Mouse (Mus musculus) stomach, embryonic 15.5 days (tissue): ENCODE data around the gene Ctnnb1. TPM values are rescaled to one million over a fixed set of nuclear protein-coding genes. Genes with fewer than 3 reads are reported as not detected.

Experiments used
- ATAC-seq: fragments of 200-750 bp; cut with Nextera tagmentation; 2 replicates; pipeline ENCODE4 v1.8.0; 2017; ENCODE audit warnings: low read depth, moderate number of reproducible peaks, moderate TSS enrichment; ENCODE audit not compliant: insufficient read depth, low FRiP score
- H3K27ac ChIP-seq: fragments of 300-500 bp; sonication (generic); 2 replicates; pipeline ENCODE4 v1.5.1; 2015; ENCODE audit warnings: mild to moderate bottlenecking, inconsistent platforms
- H3K27me3 ChIP-seq: fragments of 300-500 bp; sonication (generic); replicated peaks from 2 replicates; pipeline ENCODE4 v1.6.1; 2015; ENCODE audit warnings: inconsistent platforms
- H3K36me3 ChIP-seq: fragments of 300-500 bp; sonication (generic); 2 replicates; pipeline ENCODE4 v1.6.1; 2015; ENCODE audit warnings: inconsistent platforms
- H3K4me1 ChIP-seq: fragments of 300-500 bp; sonication (generic); 2 replicates; pipeline ENCODE4 v1.6.1; 2015; ENCODE audit warnings: inconsistent platforms
- H3K4me2 ChIP-seq: fragments of 300-500 bp; sonication (generic); 2 replicates; pipeline ENCODE4 v1.6.1; 2015; ENCODE audit warnings: mild to moderate bottlenecking, inconsistent platforms
- H3K4me3 ChIP-seq: fragments of 300-500 bp; sonication (generic); replicated peaks from 2 replicates; pipeline ENCODE4 v1.5.1; 2015; ENCODE audit warnings: inconsistent platforms
- H3K9ac ChIP-seq: fragments of 300-500 bp; sonication (generic); 2 replicates; pipeline ENCODE4 v1.6.1; 2015; ENCODE audit warnings: inconsistent platforms
- H3K9me3 ChIP-seq: fragments of 300-500 bp; sonication (generic); 2 replicates; pipeline ENCODE4 v1.6.1; 2016; ENCODE audit warnings: inconsistent platforms
- WGBS: fragments of 180-500 bp; shearing (Covaris S2); methylation state at CpG from one replicate; pipeline ENCODE4 v1.1.7; 2015; 5-methylcytosine and 5-hydroxymethylcytosine counted together
- microRNA-seq: library from miRNA; unstranded; fragments of <30 nt; microRNA quantifications from one replicate; pipeline ENCODE4, GENCODE M21; 2016
- polyA plus RNA-seq: library from polyadenylated mRNA; unstranded; fragments of >200 nt; fragmentation: Nextera tagmentation; extraction: Ambion mirVana; gene quantifications from 2 replicates; pipeline ENCODE4 v1.2.1, GENCODE M21; 2015

Gene Ctnnb1
- polyA plus RNA-seq, 1 experiment from 2014 or later: 502 TPM

- Histone ChIP-seq H3K4me2 (no peak overlapping the region), H3K4me3 (no peak overlapping the region), H3K4me1 (0 out of 2 replicates have a peak, but pooled peaks cover 10% of the 10 kb centered on the region), H3K27me3 (no peaks in the 10 kb centered on the region), H3K9ac (no peak overlapping the region), H3K27ac (no peak overlapping the region), H3K9me3 (no peaks in the 10 kb centered on the region), H3K36me3 (no peaks in the 10 kb centered on the region)
- ATAC-seq: no peak
- whole genome bisulfite sequencing: 66% methylated on average over 7 of the region's 7 CpGs
These were observed 76.9 kb downstream of the Ctnnb1 start for GRCm38 (mm10) chr9:121005961-121006360.

Small RNA genes lying within 50 kb of the gene (microRNA-seq; reads per million reads assigned to microRNA genes)
- gene Mir7090: not detected
